Mouse (Mus musculus) cerebellum, adult 2 months (tissue): ENCODE measurements around the gene H2-Oa.

Source experiments
- CTCF ChIP-seq: fragments of 200-500 bp; IDR thresholded peaks from 2 replicates; pipeline ENCODE4 v1.5.1; 2011; ENCODE audit warnings: low read depth, mild to moderate bottlenecking, control low read depth, low read length, moderate library complexity, borderline replicate concordance; ENCODE audit not compliant: insufficient read depth
- POLR2A ChIP-seq: fragments of 200-500 bp; IDR thresholded peaks from 2 replicates; pipeline ENCODE4 v1.6.1; 2011; ENCODE audit warnings: low read length, control low read depth, borderline replicate concordance; ENCODE audit not compliant: insufficient read depth

GRCm38 (mm10) chr17:34106555-34106954 lies 14.4 kb downstream of the H2-Oa start:
- TF ChIP-seq CTCF (no peak), POLR2A (no peak)
